ENCODE assay signal across 13 mouse cellular contexts in genomic region chr7:43747788-43748187, GRCm38 (mm10). TPM values are rescaled to one million over a fixed set of nuclear protein-coding genes. Genes with fewer than 3 reads are reported as not detected.
DNase-seq lines count a peak whose midpoint lies in the region; ATAC-seq lines count a peak whose summit lies in the region.
"Had no signal": no experiment of that assay in that cellular context is flagged by ENCODE, and none has a peak within 500 bp of the region (broad histone marks: within the 10 kb centered on the region; RNA-seq: fewer than 3 reads in every experiment).

No protein-coding gene starts in this region.

- H3K27me3 ChIP-seq in intestine, embryonic 16.5 days (replicated peaks; ENCODE audit: control insufficient read depth, insufficient read depth, low read length) = no peaks in the 10 kb centered on the region

- H3K4me3 ChIP-seq in intestine, embryonic 16.5 days (ENCODE audit: low read length) = no peak overlapping the region

- no peaks in the 10 kb centered on the region for H3K36me3 ChIP-seq in intestine, embryonic 16.5 days (ENCODE audit: control insufficient read depth, insufficient read depth, low read length)

- DNase-seq in frontal cortex, postnatal 36 days (ENCODE audit: low spot score in 2 of 2) = peak; percentile 4 to 19
- no peak for DNase-seq in frontal cortex, postnatal 25 days (ENCODE audit: low spot score in 2 of 2)
- peak; percentile 27 for DNase-seq in right cerebral cortex, adult 18-20 months
- no peak for DNase-seq in right cerebral cortex, postnatal 14 days
- DNase-seq in kidney, postnatal 36 days = peak; percentile 9 to 30
- DNase-seq in cerebellum, postnatal 25 days = no peak
- DNase-seq in urinary bladder, postnatal 4 days (ENCODE audit: low spot score in 2 of 2) = no peak
- DNase-seq: adrenal gland, postnatal 36 days had no signal

- no peaks in the 10 kb centered on the region for H3K9me3 ChIP-seq in intestine, embryonic 16.5 days (ENCODE audit: control insufficient read depth, low read length)

- WGBS in intestine, embryonic 16.5 days = 51% methylated on average over 1 of the region's 1 CpGs

- no peak overlapping the region for H3K4me2 ChIP-seq in intestine, embryonic 16.5 days (ENCODE audit: low read depth, low read length)

- H3K9ac ChIP-seq in intestine, embryonic 16.5 days (ENCODE audit: low read depth, low read length) = no peak overlapping the region
- H3K9ac ChIP-seq: liver, embryonic 14.5 days had no signal

- H3K27ac ChIP-seq in intestine, embryonic 16.5 days (ENCODE audit: low read length) = no peak overlapping the region
- H3K27ac ChIP-seq: liver, embryonic 14.5 days had no signal

- ATAC-seq in intestine, embryonic 16.5 days = no peak
- ATAC-seq: CD4-positive, CD25-positive, alpha-beta regulatory T cell, adult 4 months had no signal

- H3K4me1 ChIP-seq in intestine, embryonic 16.5 days (ENCODE audit: control insufficient read depth, insufficient read depth, low read length) = no peaks in the 10 kb centered on the region

RNA-seq across cellular contexts. Expression of gene Klk12, which starts 20.9 kb away (rescaled TPM):
- not detected in 2 replicates for polyA plus RNA-seq in intestine, embryonic 16.5 days (2015; fragmentation: Nextera tagmentation; extraction: Ambion mirVana)
- polyA plus RNA-seq: CD4-positive, CD25-positive, alpha-beta regulatory T cell, adult 4 months; liver, embryonic 14.5 days; neural tube, embryonic 14.5 days; testis, adult 2 months had no signal

RNA-seq across cellular contexts. Expression of gene Klk11, which starts 26.6 kb away (rescaled TPM):
- 0.75 and 1.7 TPM in 2 replicates for polyA plus RNA-seq in intestine, embryonic 16.5 days (2015; fragmentation: Nextera tagmentation; extraction: Ambion mirVana)
- polyA plus RNA-seq: liver, embryonic 14.5 days; neural tube, embryonic 14.5 days; testis, adult 2 months had no signal

RNA-seq across cellular contexts. Expression of gene Klk10, which starts 33.0 kb away (rescaled TPM):
- 2.5 and 6.3 TPM in 2 replicates for polyA plus RNA-seq in intestine, embryonic 16.5 days (2015; fragmentation: Nextera tagmentation; extraction: Ambion mirVana)
- polyA plus RNA-seq: neural tube, embryonic 14.5 days; testis, adult 2 months had no signal

RNA-seq across cellular contexts. Expression of gene Klk13, which starts 35.4 kb away (rescaled TPM):
- 0.27 and 0.33 TPM in 2 replicates for polyA plus RNA-seq in intestine, embryonic 16.5 days (2015; fragmentation: Nextera tagmentation; extraction: Ambion mirVana)
- polyA plus RNA-seq: CD4-positive, CD25-positive, alpha-beta regulatory T cell, adult 4 months; testis, adult 2 months had no signal

RNA-seq across cellular contexts. Expression of gene Klk9, which starts 43.9 kb away (rescaled TPM):
- 0.15 TPM in 1 of 2 replicates, not detected in the other for polyA plus RNA-seq in intestine, embryonic 16.5 days (2015; fragmentation: Nextera tagmentation; extraction: Ambion mirVana)
- polyA plus RNA-seq: CD4-positive, CD25-positive, alpha-beta regulatory T cell, adult 4 months; liver, embryonic 14.5 days; neural tube, embryonic 14.5 days; testis, adult 2 months had no signal

Comparison
In these comparisons a context has a peak if more than half of its experiments do, and no peak if none do; other contexts are left out.
1. DNase-seq: peak in frontal cortex, postnatal 36 days (2 of 2), right cerebral cortex, adult 18-20 months (single experiment) and kidney, postnatal 36 days (2 of 2); none in frontal cortex, postnatal 25 days (0 of 2), right cerebral cortex, postnatal 14 days (single experiment), cerebellum, postnatal 25 days (0 of 2) and urinary bladder, postnatal 4 days (0 of 2).